Mouse (Mus musculus): ENCODE data around the gene 0610040J01Rik.

DNA sequence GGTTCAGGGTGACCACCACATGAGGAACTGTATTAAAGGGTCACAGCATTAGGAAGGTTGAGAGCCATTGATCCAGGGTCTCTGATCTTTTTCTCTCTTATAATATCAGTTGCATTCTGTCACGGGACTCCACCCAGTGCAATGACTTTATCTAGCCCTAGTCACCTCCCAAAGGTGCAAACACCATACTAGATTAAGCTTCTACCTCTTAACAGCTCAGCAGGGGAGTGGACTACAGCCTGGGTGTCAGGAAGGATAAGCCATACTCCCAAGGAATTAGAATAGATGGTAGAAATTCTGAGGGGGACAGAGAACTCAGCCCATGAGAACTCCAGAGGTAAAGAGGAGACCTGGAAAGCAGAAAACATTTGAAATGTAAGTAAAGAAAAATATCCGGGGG is 25.7 kb downstream of the 0610040J01Rik start:
- TF ChIP-seq POLR2A (IDR thresholded peaks at IDR 0.05; ENCODE audit: low read depth, low read length), result no peak
- TF ChIP-seq CTCF (IDR thresholded peaks at IDR 0.05; ENCODE audit: extremely low read depth, insufficient read depth, insufficient read length, insufficient replicate concordance), result no peak

All from spleen, adult 2 months (tissue).